Mouse (Mus musculus): Measurements from ENCODE around the gene Rpgrip1l.

DNA sequence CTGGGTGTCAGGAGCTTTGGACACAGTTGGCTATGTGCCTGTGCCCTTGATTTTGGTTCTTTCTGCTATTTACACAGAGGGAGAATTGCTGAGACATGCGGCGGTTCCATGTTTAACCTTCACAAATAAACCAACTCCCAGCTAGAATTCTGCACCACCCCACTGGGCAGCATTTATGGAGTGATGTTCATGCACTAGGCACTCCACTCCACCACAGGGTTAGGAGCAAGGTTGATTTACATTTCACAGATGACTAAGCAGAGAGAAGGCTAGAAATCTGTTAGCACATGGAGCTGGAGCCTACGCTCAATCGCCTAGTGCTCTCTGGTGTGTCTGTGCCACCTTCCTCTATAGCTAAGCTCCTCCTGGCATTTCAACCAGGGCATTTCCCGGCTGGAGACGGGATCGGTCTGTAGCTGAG, 85.6 kb downstream of the Rpgrip1l start:
- TF ChIP-seq CTCF (IDR thresholded peaks at IDR 0.05): no peak
- TF ChIP-seq EP300 (IDR thresholded peaks at IDR 0.05): no peak

Data from lung, postnatal 0 days (tissue).